Mouse (Mus musculus): ENCODE measurements around the gene Rbfox2. TPM values are rescaled to one million over a fixed set of nuclear protein-coding genes. Genes with fewer than 3 reads are reported as not detected.

The Rbfox2 gene
- polyA plus RNA-seq, 1 experiment from 2014 or later, result 23.2 TPM

DNA sequence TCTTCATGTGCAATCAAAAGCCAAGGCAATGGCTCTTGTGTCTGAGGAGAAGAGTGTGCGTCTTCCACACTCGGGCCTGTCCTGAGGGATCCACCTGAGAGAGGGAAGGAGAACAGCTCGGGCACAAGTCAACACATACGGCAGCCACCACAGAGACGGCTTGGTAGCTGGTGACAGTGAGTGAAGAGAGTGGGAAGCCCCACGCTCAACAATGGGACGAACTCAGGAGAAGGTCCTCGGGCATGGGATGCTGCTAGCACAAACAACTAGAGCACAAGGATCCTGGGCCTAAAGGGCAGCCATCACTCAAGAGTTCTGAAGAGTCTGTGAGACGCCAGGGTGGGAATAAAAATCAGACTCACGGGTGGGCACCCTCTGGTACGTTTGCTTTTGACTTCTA lies 196.4 kb downstream of the Rbfox2 start:
- ATAC-seq (ENCODE audit: low FRiP score, low TSS enrichment) (no peak), DNase-seq (ENCODE audit: low spot score) (no peak)
- peaks cover 11% of the 10 kb centered on the region; the same call in 1 of the 2 replicates for H3K36me3 ChIP-seq (ENCODE audit: control insufficient read depth, insufficient read depth, low read length)
- no peak overlapping the region for H3K4me2 ChIP-seq (replicated peaks; ENCODE audit: low read depth)
- H3K27ac ChIP-seq (replicated peaks), result no peak overlapping the region
- no peak overlapping the region for H3K4me3 ChIP-seq (ENCODE audit: low read depth, low read length)
- H3K9ac ChIP-seq (ENCODE audit: low read length), result no peak overlapping the region
- H3K9me3 ChIP-seq (ENCODE audit: control insufficient read depth, low read length), result no peaks in the 10 kb centered on the region
- 76% methylated on average over 11 of the region's 11 CpGs for WGBS
- no peaks in the 10 kb centered on the region for H3K27me3 ChIP-seq (ENCODE audit: control insufficient read depth, insufficient read depth, low read length)
- no peaks in the 10 kb centered on the region for H3K4me1 ChIP-seq (replicated peaks; ENCODE audit: control insufficient read depth, insufficient read depth)
- no peak for TF ChIP-seq CTCF (IDR thresholded peaks at IDR 0.05; ENCODE audit: low read depth)
- TF ChIP-seq EP300 (optimal IDR thresholded peaks at IDR 0.05), result no peak

DNA sequence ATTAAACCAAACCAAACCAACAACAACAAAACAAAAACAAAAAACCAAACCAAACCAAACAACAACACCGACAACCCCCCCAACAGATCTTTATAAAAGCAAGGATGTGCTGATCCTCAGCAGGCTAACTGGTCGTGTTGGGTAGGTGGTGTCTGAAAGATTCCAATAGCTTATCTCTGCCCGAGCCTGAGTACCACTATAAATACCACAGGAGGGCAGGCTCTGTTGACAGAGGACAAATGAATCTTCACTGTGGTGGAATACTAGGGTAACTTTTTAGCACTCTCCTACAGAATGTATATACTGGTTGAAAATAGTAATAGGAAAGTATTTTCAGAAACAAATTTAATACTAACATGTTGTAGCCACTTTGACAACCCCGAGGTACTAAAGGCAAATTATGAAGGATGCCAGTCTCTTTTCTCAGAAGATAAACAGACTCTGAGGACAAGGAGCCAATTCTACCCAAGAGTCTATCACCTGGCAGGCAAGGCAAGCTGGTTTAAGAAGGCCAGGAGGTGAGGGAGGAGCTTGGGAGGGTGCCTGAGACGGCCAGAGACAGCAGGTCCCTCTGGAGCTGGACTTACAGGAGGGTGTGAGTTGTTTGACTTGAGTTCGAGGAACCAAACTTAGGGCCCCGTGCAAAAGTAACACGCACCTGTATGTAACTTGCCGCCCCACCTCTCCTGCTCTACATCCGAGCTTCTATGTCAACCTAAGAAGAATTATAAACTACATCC lies 199.5 kb downstream of the Rbfox2 start:
- TF ChIP-seq EP300 (optimal IDR thresholded peaks at IDR 0.05), result no peak
- 0 out of 2 replicates have a peak, but pooled peaks have one; percentile 6 for TF ChIP-seq CTCF (IDR thresholded peaks at IDR 0.05; ENCODE audit: low read depth)
- no peak for ATAC-seq (ENCODE audit: low FRiP score, low TSS enrichment)

DNA sequence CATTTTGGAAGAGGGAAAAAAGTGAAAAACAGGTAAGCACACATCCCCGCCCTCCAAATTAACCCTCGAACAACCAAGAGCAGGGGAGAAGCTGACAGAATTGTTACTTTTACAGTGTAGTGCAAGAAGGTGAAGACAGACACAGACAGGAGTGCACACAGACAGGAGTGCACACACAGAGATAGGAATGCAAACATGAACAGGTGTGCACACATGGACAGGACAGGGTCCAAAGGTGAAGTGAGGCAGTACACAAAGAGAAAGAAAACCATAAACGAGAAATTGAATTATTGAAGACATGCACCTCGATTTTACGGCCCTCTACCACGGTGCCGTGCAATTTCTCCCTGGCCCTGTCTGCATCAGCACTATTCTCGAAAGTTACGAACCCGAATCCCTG lies 201.5 kb downstream of the Rbfox2 start:
- Histone ChIP-seq H3K4me3 (ENCODE audit: low read depth, low read length) (no peak overlapping the region), H3K27me3 (ENCODE audit: control insufficient read depth, insufficient read depth, low read length) (no peaks in the 10 kb centered on the region), H3K4me2 (replicated peaks; ENCODE audit: low read depth) (no peak overlapping the region), H3K36me3 (ENCODE audit: control insufficient read depth, insufficient read depth, low read length) (0 out of 2 replicates have a peak, but pooled peaks cover 3% of the 10 kb centered on the region), H3K9me3 (ENCODE audit: control insufficient read depth, low read length) (no peaks in the 10 kb centered on the region), H3K27ac (replicated peaks) (peak overlapping the region; percentile 72), H3K4me1 (replicated peaks; ENCODE audit: control insufficient read depth, insufficient read depth) (0 out of 2 replicates have a peak, but pooled peaks cover 2% of the 10 kb centered on the region), H3K9ac (ENCODE audit: low read length) (no peak overlapping the region)
- no peak for TF ChIP-seq EP300 (optimal IDR thresholded peaks at IDR 0.05)
- TF ChIP-seq CTCF (IDR thresholded peaks at IDR 0.05; ENCODE audit: low read depth), result no peak
- ATAC-seq (ENCODE audit: low FRiP score, low TSS enrichment), result no peak
- no peak for DNase-seq (ENCODE audit: low spot score)
- 58% methylated on average over 10 of the region's 10 CpGs for WGBS

More for the DNA sequence above, 199.5 kb downstream of the Rbfox2 start:
- DNase-seq (ENCODE audit: low spot score), result no peak
- peaks cover 3% of the 10 kb centered on the region; the same call in 1 of the 2 replicates for H3K36me3 ChIP-seq (ENCODE audit: control insufficient read depth, insufficient read depth, low read length)
- no peak overlapping the region for H3K4me2 ChIP-seq (replicated peaks; ENCODE audit: low read depth)
- WGBS, result 68% methylated on average over 10 of the region's 10 CpGs
- H3K9ac ChIP-seq (ENCODE audit: low read length), result no peak overlapping the region
- H3K9me3 ChIP-seq (ENCODE audit: control insufficient read depth, low read length), result no peaks in the 10 kb centered on the region
- 0 out of 2 replicates have a peak, but pooled peaks cover 2% of the 10 kb centered on the region for H3K4me1 ChIP-seq (replicated peaks; ENCODE audit: control insufficient read depth, insufficient read depth)
- H3K4me3 ChIP-seq (ENCODE audit: low read depth, low read length), result no peak overlapping the region
- H3K27me3 ChIP-seq (ENCODE audit: control insufficient read depth, insufficient read depth, low read length), result no peaks in the 10 kb centered on the region
- H3K27ac ChIP-seq (replicated peaks), result no peak overlapping the region

DNA sequence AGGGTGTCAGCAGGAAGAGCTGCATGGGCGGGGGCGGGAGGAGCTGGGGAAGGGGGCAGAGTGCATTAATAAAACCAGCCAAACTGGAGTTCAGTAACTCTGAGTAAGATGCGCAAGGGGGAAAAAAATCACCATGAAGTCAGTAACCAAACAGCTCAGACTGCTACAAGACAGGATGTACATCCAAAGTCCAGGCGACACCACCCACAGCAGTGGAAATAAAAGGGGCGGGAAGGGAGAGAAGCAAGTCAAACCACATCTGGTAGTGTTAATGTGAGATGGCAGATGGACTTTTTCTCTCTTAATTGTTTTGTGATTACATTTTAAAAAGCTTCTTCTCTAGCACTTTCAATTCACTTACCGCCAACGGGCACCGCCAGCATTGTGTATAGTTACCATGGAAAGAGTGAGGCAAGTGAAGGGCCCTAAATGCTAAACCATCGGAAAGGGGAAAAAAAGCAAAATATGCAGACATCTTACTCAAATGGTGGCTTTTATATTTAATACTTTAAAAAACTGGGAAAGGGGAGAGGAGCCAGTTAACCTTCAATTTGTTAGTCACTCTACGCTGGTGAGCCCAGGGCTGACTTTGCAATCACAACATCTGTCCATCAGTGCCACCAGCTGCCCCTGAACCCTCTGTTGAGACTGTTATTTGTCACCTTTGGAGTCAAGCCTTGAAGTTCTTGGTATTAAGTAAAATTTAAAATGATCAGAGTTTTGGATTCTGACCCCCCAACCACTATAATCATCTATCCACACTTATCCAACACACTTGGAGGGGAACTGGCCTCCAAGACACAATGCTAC lies 202.2 kb downstream of the Rbfox2 start:
- Histone ChIP-seq H3K9me3 (ENCODE audit: control insufficient read depth, low read length) (no peaks in the 10 kb centered on the region), H3K36me3 (ENCODE audit: control insufficient read depth, insufficient read depth, low read length) (peaks cover 3% of the 10 kb centered on the region; the same call in 1 of the 2 replicates), H3K9ac (ENCODE audit: low read length) (no peak overlapping the region), H3K4me3 (ENCODE audit: low read depth, low read length) (no peak overlapping the region), H3K27me3 (ENCODE audit: control insufficient read depth, insufficient read depth, low read length) (no peaks in the 10 kb centered on the region), H3K4me1 (replicated peaks; ENCODE audit: control insufficient read depth, insufficient read depth) (0 out of 2 replicates have a peak, but pooled peaks cover 2% of the 10 kb centered on the region), H3K27ac (replicated peaks) (peak overlapping the region; percentile 72), H3K4me2 (replicated peaks; ENCODE audit: low read depth) (no peak overlapping the region)
- no peak for TF ChIP-seq CTCF (IDR thresholded peaks at IDR 0.05; ENCODE audit: low read depth)
- TF ChIP-seq EP300 (optimal IDR thresholded peaks at IDR 0.05), result no peak
- 50% methylated on average over 10 of the region's 10 CpGs for WGBS
- DNase-seq (ENCODE audit: low spot score) (peak; percentile 27), ATAC-seq (ENCODE audit: low FRiP score, low TSS enrichment) (peak; percentile 42; the same call in 1 of the 2 replicates)

DNA sequence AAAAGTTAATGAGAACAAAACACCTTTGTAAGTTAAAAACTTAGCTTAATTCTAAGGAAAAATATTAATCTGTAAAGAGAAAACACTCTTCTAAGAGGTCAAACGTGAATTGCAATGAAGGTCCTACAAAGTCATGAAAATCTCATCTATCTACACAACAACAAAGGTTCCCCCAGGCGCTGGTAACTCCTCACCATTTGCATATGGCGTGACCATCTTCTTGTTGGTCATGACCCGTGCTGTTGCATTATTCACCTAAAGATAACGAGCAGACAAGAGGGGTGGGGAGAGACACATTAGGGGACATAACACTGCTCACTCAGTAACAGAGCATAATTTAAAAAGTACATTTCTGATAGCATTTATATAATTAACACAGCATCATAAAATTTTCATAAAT lies 204.1 kb downstream of the Rbfox2 start:
- H3K9me3 ChIP-seq (ENCODE audit: control insufficient read depth, low read length), result no peaks in the 10 kb centered on the region
- TF ChIP-seq CTCF (IDR thresholded peaks at IDR 0.05; ENCODE audit: low read depth) (no peak), EP300 (optimal IDR thresholded peaks at IDR 0.05) (no peak)
- H3K36me3 ChIP-seq (ENCODE audit: control insufficient read depth, insufficient read depth, low read length), result peaks cover 7% of the 10 kb centered on the region
- 0 out of 2 replicates have a peak, but pooled peaks cover 2% of the 10 kb centered on the region for H3K4me1 ChIP-seq (replicated peaks; ENCODE audit: control insufficient read depth, insufficient read depth)
- H3K4me2 ChIP-seq (replicated peaks; ENCODE audit: low read depth), result no peak overlapping the region
- H3K27ac ChIP-seq (replicated peaks), result no peak overlapping the region
- ATAC-seq (ENCODE audit: low FRiP score, low TSS enrichment) (no peak), DNase-seq (ENCODE audit: low spot score) (no peak)
- no peaks in the 10 kb centered on the region for H3K27me3 ChIP-seq (ENCODE audit: control insufficient read depth, insufficient read depth, low read length)
- 94% methylated on average over 5 of the region's 5 CpGs for WGBS
- H3K9ac ChIP-seq (ENCODE audit: low read length), result no peak overlapping the region
- H3K4me3 ChIP-seq (ENCODE audit: low read depth, low read length), result no peak overlapping the region
